Mouse (Mus musculus): ENCODE data around the gene Sept9. TPM values are rescaled to one million over a fixed set of nuclear protein-coding genes. Genes with fewer than 3 reads are reported as not detected.

The Sept9 gene
- polyA plus RNA-seq, 1 experiment from 2014 or later, result 125 TPM

DNA sequence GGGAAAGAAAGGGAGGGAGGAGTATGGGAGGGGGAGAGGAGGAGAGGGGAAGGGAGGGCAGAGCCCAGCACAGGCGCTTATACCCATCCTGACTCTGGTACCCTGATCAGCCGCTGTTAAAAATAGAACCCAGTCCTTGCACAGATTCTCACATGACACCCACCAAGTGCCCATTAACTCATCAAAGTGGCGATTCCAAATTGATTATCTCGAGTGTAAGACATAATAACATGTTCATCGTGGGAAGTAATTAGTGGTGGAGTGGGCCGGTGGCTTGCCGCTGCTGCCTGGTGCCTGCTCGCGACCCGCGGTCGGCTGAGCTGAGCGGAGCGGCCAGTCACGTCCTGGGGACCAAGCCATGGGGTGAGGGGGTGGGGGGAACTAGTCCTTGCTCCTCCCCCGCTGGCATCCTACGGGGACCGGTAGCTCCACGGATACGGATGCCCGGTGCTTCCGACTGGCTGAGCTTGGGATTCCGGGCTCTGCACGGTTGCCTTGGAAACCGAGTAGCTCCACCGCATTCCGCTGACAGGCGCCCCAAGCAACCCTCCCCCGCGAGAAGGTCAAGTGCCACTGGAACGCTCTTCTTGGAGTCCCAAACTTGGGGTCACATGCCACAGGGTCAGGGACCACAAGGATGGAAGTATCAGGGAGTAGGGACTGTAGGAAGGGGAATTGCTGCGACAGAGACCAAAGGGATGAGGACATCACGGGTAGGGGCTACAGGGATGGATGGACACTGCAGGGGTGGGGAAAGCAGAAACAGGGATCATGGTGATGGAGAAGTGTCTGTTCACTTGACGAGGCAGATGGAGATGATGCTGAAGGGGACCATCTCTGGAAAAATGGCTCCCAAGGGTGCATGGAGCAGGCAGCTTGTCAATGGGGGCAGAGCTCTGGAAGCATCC, 195.0 kb downstream of the Sept9 start:
- peak; percentile 79 for ATAC-seq
- H3K9me3 ChIP-seq, result no peaks in the 10 kb centered on the region
- H3K27ac ChIP-seq, result peak overlapping the region; percentile 82
- peak overlapping the region; percentile 39 for H3K4me3 ChIP-seq (replicated peaks)
- peaks cover 47% of the 10 kb centered on the region for H3K4me1 ChIP-seq (replicated peaks)
- peaks cover 4% of the 10 kb centered on the region; the same call in 1 of the 2 replicates for H3K27me3 ChIP-seq
- H3K4me2 ChIP-seq (replicated peaks), result peak overlapping the region; percentile 74
- peak overlapping the region; percentile 66 for H3K9ac ChIP-seq (replicated peaks)
- under 1% methylated on average over 34 of the region's 34 CpGs for WGBS
- H3K36me3 ChIP-seq, result no peaks in the 10 kb centered on the region

DNA sequence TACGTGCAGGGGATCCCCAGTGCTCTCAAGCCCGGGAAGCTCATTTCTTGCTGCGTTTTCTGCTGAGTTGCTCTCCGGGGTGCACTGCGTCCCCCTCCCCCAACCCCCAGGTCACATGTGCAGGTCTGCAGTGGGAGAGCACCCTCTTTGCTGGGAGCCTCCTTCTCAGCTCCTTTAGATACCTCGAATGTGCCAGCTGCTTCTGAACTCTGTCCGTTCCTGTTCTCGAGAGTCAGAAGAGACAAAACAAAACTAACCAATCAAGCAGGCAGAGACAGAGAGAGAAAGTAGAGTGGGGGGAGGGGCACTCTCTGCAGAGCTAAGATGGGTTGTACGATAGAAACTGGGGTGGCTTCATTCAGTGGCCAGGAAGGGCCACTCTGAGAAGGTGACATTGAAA, 195.8 kb downstream of the Sept9 start:
- 3% methylated on average over 9 of the region's 9 CpGs for WGBS
- no peak overlapping the region for H3K4me3 ChIP-seq (replicated peaks)
- peaks cover 47% of the 10 kb centered on the region for H3K4me1 ChIP-seq (replicated peaks)
- H3K9me3 ChIP-seq, result no peaks in the 10 kb centered on the region
- peaks cover 7% of the 10 kb centered on the region; the same call in 1 of the 2 replicates for H3K27me3 ChIP-seq
- ATAC-seq, result no peak
- peak overlapping the region; percentile 66; the same call in 1 of the 2 replicates for H3K9ac ChIP-seq (replicated peaks)
- H3K27ac ChIP-seq, result peak overlapping the region; percentile 82
- H3K4me2 ChIP-seq (replicated peaks), result peak overlapping the region; percentile 74
- H3K36me3 ChIP-seq, result no peaks in the 10 kb centered on the region

DNA sequence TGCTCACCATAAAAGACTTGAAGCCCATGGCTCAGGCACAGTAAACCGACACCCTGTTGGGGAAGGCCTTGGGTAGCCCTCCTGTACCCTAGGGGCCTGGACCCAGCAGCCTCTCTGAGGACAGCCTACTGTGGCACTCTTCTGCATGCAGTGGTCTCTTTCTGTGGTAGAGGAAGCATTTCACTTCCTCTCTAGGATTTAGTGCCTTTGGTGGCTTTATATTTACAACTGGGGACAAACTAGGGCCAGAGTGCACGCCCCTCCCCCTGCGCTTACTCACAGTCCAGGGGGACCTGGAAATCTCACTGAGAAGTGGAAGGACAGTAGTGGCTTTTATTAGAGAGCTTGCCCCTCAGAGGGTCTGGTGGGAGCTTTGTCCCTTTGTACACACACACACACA, 197.5 kb downstream of the Sept9 start:
- 77% methylated on average over 3 of the region's 3 CpGs for WGBS
- H3K27ac ChIP-seq, result no peak overlapping the region
- H3K9me3 ChIP-seq, result peaks cover 3% of the 10 kb centered on the region; the same call in 1 of the 2 replicates
- H3K36me3 ChIP-seq, result no peaks in the 10 kb centered on the region
- no peak for ATAC-seq
- H3K4me2 ChIP-seq (replicated peaks), result no peak overlapping the region
- no peak overlapping the region for H3K4me3 ChIP-seq (replicated peaks)
- no peak overlapping the region for H3K9ac ChIP-seq (replicated peaks)
- peaks cover 7% of the 10 kb centered on the region; the same call in 1 of the 2 replicates for H3K27me3 ChIP-seq
- H3K4me1 ChIP-seq (replicated peaks), result peaks cover 44% of the 10 kb centered on the region

DNA sequence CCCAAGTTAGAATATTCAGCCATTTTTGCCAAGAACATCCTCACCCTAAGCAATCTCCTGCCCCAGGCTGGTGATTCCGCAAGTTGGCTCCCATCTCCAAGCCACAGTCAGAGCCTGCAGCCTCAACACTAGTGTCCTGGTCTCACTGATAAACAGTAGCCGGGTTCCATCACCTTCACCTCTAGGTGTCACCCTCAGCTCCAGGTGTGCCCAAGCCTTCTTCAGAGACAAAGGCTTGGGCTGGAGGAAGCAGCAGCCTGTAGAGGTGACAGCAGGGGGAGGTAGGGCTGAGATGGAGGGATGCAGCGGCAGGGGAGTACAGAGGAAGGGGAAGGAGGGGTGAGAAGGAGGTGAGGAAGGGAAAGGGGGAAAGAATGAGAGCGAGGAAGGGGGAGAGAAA, 198.3 kb downstream of the Sept9 start:
- Histone ChIP-seq H3K27me3 (peaks cover 7% of the 10 kb centered on the region; the same call in 1 of the 2 replicates), H3K4me3 (replicated peaks) (no peak overlapping the region), H3K36me3 (no peaks in the 10 kb centered on the region), H3K4me1 (replicated peaks) (peaks cover 44% of the 10 kb centered on the region), H3K27ac (no peak overlapping the region), H3K4me2 (replicated peaks) (no peak overlapping the region), H3K9me3 (peaks cover 6% of the 10 kb centered on the region; the same call in 1 of the 2 replicates), H3K9ac (replicated peaks) (no peak overlapping the region)
- 33% methylated on average over 4 of the region's 4 CpGs for WGBS
- no peak for ATAC-seq

DNA sequence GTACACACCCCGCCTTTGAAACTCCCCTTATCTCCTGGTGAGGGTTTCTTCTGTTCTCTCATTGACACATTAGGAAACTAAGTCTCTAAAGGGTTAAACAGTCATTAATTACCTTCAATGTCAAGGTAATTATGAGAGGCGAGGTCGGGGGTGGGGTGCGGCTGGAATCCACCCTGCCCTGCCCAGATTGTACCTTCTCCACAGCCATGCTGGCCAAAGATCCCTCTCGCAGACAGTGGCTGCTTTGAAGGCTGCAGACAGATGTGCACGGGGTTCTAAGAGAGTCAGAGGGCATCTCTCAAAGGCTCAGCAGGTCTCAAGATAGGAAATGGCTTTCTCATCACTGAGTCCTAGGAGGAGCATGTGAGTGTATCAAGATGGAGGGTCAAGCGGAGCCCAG, 198.7 kb downstream of the Sept9 start:
- peaks cover 4% of the 10 kb centered on the region; the same call in 1 of the 2 replicates for H3K27me3 ChIP-seq
- peaks cover 44% of the 10 kb centered on the region for H3K4me1 ChIP-seq (replicated peaks)
- 60% methylated on average over 7 of the region's 7 CpGs for WGBS
- no peak overlapping the region for H3K9ac ChIP-seq (replicated peaks)
- H3K4me2 ChIP-seq (replicated peaks), result no peak overlapping the region
- H3K4me3 ChIP-seq (replicated peaks), result no peak overlapping the region
- no peaks in the 10 kb centered on the region for H3K36me3 ChIP-seq
- H3K27ac ChIP-seq, result no peak overlapping the region
- ATAC-seq, result no peak
- H3K9me3 ChIP-seq, result peaks cover 6% of the 10 kb centered on the region; the same call in 1 of the 2 replicates

DNA sequence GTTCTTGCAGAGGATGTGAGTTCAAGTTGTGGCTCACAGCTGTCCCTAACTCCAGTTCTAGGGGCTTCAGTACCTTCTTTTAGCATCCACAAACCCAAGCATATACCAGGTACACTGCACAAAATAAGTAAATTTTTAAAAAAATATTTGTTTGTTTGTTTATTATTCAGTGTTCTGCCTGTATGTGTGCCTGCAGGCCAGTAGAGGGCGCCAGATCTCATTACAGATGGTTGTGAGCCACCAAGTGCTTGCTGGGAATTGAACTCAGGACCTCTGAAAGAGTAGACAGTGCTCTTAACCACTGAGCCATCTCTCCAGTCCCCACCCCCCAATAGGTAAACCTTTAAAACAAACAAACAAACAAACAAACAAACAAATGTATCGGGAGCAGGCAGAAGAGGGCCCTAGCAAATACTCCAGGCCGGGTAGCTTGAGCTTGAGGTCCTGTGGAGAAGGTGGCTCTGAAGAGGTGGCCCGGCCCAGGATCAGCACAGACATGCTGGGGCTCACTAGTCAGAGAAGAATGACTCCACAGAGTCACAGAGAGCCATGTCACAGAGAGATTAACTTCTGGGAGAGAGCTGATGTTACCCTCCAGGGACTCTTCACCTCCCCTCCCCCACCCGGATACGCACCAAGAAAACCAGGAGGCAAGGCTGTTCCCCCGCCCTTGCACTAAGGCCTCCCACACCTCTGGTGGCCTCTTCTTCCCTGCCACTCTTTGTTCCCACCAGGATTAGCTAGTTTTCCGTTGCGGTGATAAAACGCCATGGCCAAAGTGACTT, 202.3 kb downstream of the Sept9 start:
- H3K9me3 ChIP-seq, result peaks cover 6% of the 10 kb centered on the region; the same call in 1 of the 2 replicates
- peaks cover 3% of the 10 kb centered on the region; the same call in 1 of the 2 replicates for H3K27me3 ChIP-seq
- peaks cover 51% of the 10 kb centered on the region for H3K4me1 ChIP-seq (replicated peaks)
- ATAC-seq, result no peak
- no peak overlapping the region for H3K4me3 ChIP-seq (replicated peaks)
- no peak overlapping the region for H3K9ac ChIP-seq (replicated peaks)
- H3K27ac ChIP-seq, result no peak overlapping the region
- no peaks in the 10 kb centered on the region for H3K36me3 ChIP-seq
- no peak overlapping the region for H3K4me2 ChIP-seq (replicated peaks)
- 85% methylated on average over 10 of the region's 10 CpGs for WGBS

DNA sequence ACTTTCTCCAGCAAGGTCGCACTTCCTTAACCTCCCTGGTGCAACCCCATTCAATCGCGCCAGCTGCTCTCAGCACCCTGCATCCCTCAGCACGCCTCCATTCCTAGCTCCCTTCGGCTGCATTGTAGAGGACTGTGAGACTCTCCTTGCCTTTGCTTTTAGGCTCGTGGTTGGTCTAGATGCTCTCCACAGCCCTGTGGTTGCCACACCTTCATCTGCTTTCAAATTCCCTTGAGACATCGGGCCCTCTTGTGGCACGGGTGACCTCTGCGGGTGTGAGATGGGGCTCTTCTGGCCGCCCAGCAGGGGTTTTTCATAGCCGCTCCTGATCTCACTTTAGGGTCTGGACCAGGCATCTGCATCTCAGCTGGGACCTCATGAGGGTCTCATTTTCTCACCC, 203.1 kb downstream of the Sept9 start:
- peaks cover 59% of the 10 kb centered on the region for H3K4me1 ChIP-seq (replicated peaks)
- H3K4me2 ChIP-seq (replicated peaks), result no peak overlapping the region
- peaks cover 3% of the 10 kb centered on the region; the same call in 1 of the 2 replicates for H3K27me3 ChIP-seq
- WGBS, result 87% methylated on average over 11 of the region's 11 CpGs
- ATAC-seq, result no peak
- H3K27ac ChIP-seq, result no peak overlapping the region
- peaks cover 6% of the 10 kb centered on the region; the same call in 1 of the 2 replicates for H3K9me3 ChIP-seq
- H3K4me3 ChIP-seq (replicated peaks), result no peak overlapping the region
- H3K36me3 ChIP-seq, result no peaks in the 10 kb centered on the region
- H3K9ac ChIP-seq (replicated peaks), result no peak overlapping the region

DNA sequence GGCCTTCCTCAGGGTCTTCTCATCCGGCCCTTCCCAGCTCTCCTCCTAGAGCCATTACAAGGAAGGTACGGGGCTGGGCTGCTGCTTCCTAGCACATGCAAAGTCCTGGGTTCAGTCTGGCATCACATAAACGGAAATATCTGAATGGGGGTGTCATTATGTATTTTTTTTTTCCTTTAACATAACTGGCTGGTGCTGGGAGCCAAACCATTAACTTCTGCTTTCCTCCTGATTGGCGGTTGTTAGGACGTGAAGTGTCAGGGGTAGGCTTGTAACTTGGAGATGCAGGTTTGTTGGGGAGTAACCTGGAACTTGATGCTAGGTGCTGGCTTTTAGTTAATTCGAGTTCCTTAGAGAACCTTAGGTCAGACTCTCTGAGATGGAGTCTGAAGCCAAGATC, 203.6 kb downstream of the Sept9 start:
- no peak for ATAC-seq
- no peak overlapping the region for H3K27ac ChIP-seq
- WGBS, result 93% methylated on average over 6 of the region's 6 CpGs
- H3K36me3 ChIP-seq, result no peaks in the 10 kb centered on the region
- H3K4me1 ChIP-seq (replicated peaks), result peaks cover 60% of the 10 kb centered on the region
- H3K4me3 ChIP-seq (replicated peaks), result no peak overlapping the region
- H3K9me3 ChIP-seq, result peaks cover 6% of the 10 kb centered on the region; the same call in 1 of the 2 replicates
- H3K27me3 ChIP-seq, result peaks cover 3% of the 10 kb centered on the region; the same call in 1 of the 2 replicates
- H3K9ac ChIP-seq (replicated peaks), result no peak overlapping the region
- H3K4me2 ChIP-seq (replicated peaks), result no peak overlapping the region

DNA sequence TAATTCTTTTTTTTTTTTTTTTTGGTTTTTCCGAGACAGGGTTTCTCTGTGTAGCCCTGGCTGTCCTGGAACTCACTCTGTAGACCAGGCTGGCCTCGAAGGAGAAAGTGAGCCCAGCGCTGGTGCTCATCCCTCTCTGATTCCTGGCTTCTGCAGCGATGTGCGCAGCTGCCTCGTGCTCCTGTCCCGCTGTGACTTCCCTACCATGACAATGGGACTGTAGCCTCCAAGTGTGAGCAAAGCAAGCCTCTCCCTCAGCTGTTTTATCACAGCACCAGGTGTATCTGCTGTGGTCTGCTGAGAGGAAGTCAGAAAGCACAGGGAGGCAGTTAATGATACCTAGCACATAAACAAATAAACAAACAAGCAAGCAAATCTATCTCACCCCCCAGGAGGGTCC, 204.3 kb downstream of the Sept9 start:
- Histone ChIP-seq H3K27ac (peak overlapping the region; percentile 37), H3K4me1 (replicated peaks) (peaks cover 60% of the 10 kb centered on the region), H3K27me3 (peaks cover 3% of the 10 kb centered on the region; the same call in 1 of the 2 replicates), H3K36me3 (no peaks in the 10 kb centered on the region), H3K4me2 (replicated peaks) (no peak overlapping the region), H3K4me3 (replicated peaks) (no peak overlapping the region), H3K9me3 (peaks cover 6% of the 10 kb centered on the region; the same call in 1 of the 2 replicates), H3K9ac (replicated peaks) (0 out of 2 replicates have a peak overlapping the region, but pooled peaks have one; percentile 15)
- WGBS, result 27% methylated on average over 7 of the region's 7 CpGs
- no peak for ATAC-seq

DNA sequence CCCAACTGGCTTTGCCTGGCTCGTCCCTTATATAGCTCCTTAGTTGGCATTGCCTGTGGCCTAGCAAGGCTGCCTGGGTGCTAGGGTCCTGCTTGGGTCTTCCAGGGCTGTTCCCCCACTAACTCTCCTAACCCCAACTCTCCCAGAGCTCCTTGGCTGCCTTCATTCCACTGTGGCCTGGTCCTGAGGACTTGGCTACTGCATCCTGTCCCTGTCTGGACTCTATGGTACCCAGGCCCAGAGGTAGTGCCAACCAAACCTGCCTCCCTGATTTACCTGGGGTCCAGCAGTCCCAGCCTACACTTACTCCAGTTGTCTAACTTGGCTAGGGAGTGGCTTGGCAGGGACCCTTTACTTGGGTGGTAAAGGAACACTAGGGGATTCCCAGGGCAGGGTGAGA, 207.2 kb downstream of the Sept9 start:
- H3K4me3 ChIP-seq (replicated peaks), result no peak overlapping the region
- peaks cover 5% of the 10 kb centered on the region; the same call in 1 of the 2 replicates for H3K9me3 ChIP-seq
- H3K4me2 ChIP-seq (replicated peaks), result peak overlapping the region; percentile 54
- H3K9ac ChIP-seq (replicated peaks), result peak overlapping the region; percentile 51
- no peaks in the 10 kb centered on the region for H3K36me3 ChIP-seq
- H3K4me1 ChIP-seq (replicated peaks), result peaks cover 70% of the 10 kb centered on the region
- H3K27me3 ChIP-seq, result no peaks in the 10 kb centered on the region
- ATAC-seq, result no peak
- 50% methylated on average over 1 of the region's 1 CpGs for WGBS
- H3K27ac ChIP-seq, result peak overlapping the region; percentile 97

DNA sequence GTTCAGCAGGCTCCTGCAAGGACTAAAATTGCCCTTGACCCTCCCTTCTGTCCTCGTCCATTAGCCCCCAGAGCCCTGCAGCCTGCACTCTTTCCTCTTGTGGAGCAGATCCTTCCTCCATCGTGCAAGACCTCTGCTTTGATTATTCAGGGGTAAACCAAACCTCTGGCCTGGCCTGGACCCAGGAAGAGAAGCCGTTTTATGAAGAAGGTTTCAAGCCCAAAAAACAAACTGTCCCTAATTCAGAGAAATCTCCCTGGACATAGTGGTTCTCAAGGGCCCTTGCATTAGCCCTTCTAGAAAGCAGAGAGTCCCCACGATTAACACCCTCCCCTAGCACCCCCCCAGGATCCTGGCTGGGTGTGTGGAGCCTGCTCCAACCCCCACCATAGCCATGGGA, 207.7 kb downstream of the Sept9 start:
- peak overlapping the region; percentile 24 for H3K4me3 ChIP-seq (replicated peaks)
- no peaks in the 10 kb centered on the region for H3K27me3 ChIP-seq
- H3K4me1 ChIP-seq (replicated peaks), result peaks cover 70% of the 10 kb centered on the region
- 1% methylated on average over 4 of the region's 4 CpGs for WGBS
- ATAC-seq, result peak; percentile 31
- H3K9me3 ChIP-seq, result peaks cover under 1% of the 10 kb centered on the region; the same call in 1 of the 2 replicates
- H3K36me3 ChIP-seq, result no peaks in the 10 kb centered on the region
- H3K27ac ChIP-seq, result peak overlapping the region; percentile 97
- peak overlapping the region; percentile 54 for H3K4me2 ChIP-seq (replicated peaks)
- H3K9ac ChIP-seq (replicated peaks), result peak overlapping the region; percentile 51

All from midbrain, embryonic 13.5 days (tissue).